Mouse (Mus musculus): ENCODE measurements around the gene Caln1. TPM values are rescaled to one million over a fixed set of nuclear protein-coding genes. Genes with fewer than 3 reads are reported as not detected.

The Caln1 gene
- total and polyA plus RNA-seq, 3 experiments: not detected

DNA sequence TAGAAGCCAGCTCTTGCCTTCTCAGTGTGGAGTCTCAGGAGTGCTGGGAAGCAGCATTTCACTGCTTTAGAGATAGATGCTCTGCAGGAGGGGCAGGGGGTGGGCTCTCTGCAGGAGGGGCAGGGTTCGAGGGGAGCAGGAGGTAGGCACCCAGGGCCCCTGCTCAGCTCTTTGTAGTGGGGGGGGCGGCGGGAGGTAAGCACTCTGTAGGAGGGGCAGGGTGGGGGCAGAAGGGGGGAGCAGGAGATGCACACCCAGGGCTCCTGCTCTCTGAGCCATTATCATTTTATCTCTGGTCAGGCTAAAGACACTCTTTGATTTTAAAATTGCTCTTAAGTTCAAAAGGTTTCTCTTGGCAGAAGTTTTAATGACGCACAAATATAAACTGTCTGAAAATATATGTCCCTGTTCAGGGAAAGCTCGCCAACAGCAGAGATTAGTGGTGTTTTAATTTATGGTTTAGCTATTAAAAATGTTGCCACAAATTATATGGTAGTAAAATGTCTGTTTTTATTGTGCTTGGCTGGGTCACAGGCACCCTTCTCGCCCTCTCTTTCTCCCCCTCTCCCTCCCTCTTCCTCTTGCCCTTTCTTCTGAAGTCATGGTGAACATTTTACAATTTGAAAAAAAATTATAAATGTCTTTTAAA is 41.5 kb upstream of the Caln1 start:
- Histone ChIP-seq H3K27me3 (ENCODE audit: control insufficient read depth in 1 of 2, insufficient read depth in 2 of 2, low read length in 2 of 2) (no peaks in the 10 kb centered on the region), H3K9ac (ENCODE audit: control insufficient read depth, low read depth, low read length, poor library complexity, severe bottlenecking) (no peak overlapping the region), H3K27ac (ENCODE audit: control insufficient read depth, low read depth, low read length) (no peak overlapping the region), H3K9me3 (replicated peaks; ENCODE audit: insufficient read depth, low read length) (no peaks in the 10 kb centered on the region), H3K79me2 (ENCODE audit: control insufficient read depth, insufficient read depth, low read length, poor library complexity) (no peaks in the 10 kb centered on the region), H3K4me1 (ENCODE audit: control insufficient read depth in 1 of 2, insufficient read depth in 2 of 2, low read length in 2 of 2) (no peaks in the 10 kb centered on the region), H3K4me3 (ENCODE audit: control insufficient read depth in 1 of 2, insufficient read depth in 1 of 2, low read depth in 2 of 2, low read length in 2 of 2) (no peak overlapping the region), H3K36me3 (ENCODE audit: control insufficient read depth in 1 of 2, insufficient read depth in 2 of 2, low read length in 2 of 2) (peaks cover 3 to 5% of the 10 kb centered on the region in 2 experiments; a peak in 3 of 4 replicates)
- TF ChIP-seq E2F4 (IDR thresholded peaks at IDR 0.05; ENCODE audit: borderline replicate concordance, low read depth, low read length) (no peak), CHD2 (IDR thresholded peaks at IDR 0.05; ENCODE audit: low read length) (no peak), UBTF (IDR thresholded peaks at IDR 0.05; ENCODE audit: borderline replicate concordance, insufficient read depth, low read depth, low read length) (no peak), MYB (IDR thresholded peaks at IDR 0.05; ENCODE audit: low read depth, low read length) (no peak), CHD1 (IDR thresholded peaks at IDR 0.05; ENCODE audit: low read depth, low read length) (no peak), KAT2A (conservative IDR thresholded peaks at IDR 0.05; ENCODE audit: low read depth, low read length) (no peak), MAZ (IDR thresholded peaks at IDR 0.05; ENCODE audit: low read depth, low read length) (no peak), EP300 (IDR thresholded peaks at IDR 0.05; ENCODE audit: low read depth in 1 of 2, low read length in 2 of 2) (no peak), SIN3A (IDR thresholded peaks at IDR 0.05; ENCODE audit: low read length) (no peak), ZMIZ1 (IDR thresholded peaks at IDR 0.05; ENCODE audit: low read depth, low read length) (no peak), POLR2AphosphoS5 (IDR thresholded peaks at IDR 0.05; ENCODE audit: borderline replicate concordance, low read depth, low read length) (no peak), TAL1 (IDR thresholded peaks at IDR 0.05; ENCODE audit: low read length) (no peak), JUND (IDR thresholded peaks at IDR 0.05; ENCODE audit: low read depth, low read length) (no peak), ZKSCAN1 (IDR thresholded peaks at IDR 0.05; ENCODE audit: low read depth, low read length) (no peak), RCOR1 (IDR thresholded peaks at IDR 0.05; ENCODE audit: low read depth, low read length) (no peak), POLR2AphosphoS2 (IDR thresholded peaks at IDR 0.05; ENCODE audit: low read length) (no peak), USF1 (IDR thresholded peaks at IDR 0.05; ENCODE audit: low read depth, low read length) (no peak), MEF2A (IDR thresholded peaks at IDR 0.05; ENCODE audit: extremely low read depth, insufficient replicate concordance, low read depth, low read length, poor library complexity, severe bottlenecking) (no peak)
- no peak for DNase-seq (ENCODE audit: low read depth, low spot score)

- DNase-seq (ENCODE audit: low read depth, low spot score): no peak
- Histone ChIP-seq H3K9me3 (replicated peaks; ENCODE audit: insufficient read depth, low read length) (no peaks in the 10 kb centered on the region), H3K4me1 (ENCODE audit: control insufficient read depth in 1 of 2, insufficient read depth in 2 of 2, low read length in 2 of 2) (no peaks in the 10 kb centered on the region), H3K36me3 (ENCODE audit: control insufficient read depth in 1 of 2, insufficient read depth in 2 of 2, low read length in 2 of 2) (peaks cover 3 to 5% of the 10 kb centered on the region in 2 experiments; a peak in 3 of 4 replicates), H3K27ac (ENCODE audit: control insufficient read depth, low read depth, low read length) (no peak overlapping the region), H3K4me3 (ENCODE audit: control insufficient read depth in 1 of 2, insufficient read depth in 1 of 2, low read depth in 2 of 2, low read length in 2 of 2) (no peak overlapping the region), H3K27me3 (ENCODE audit: control insufficient read depth in 1 of 2, insufficient read depth in 2 of 2, low read length in 2 of 2) (no peaks in the 10 kb centered on the region), H3K9ac (ENCODE audit: control insufficient read depth, low read depth, low read length, poor library complexity, severe bottlenecking) (no peak overlapping the region), H3K79me2 (ENCODE audit: control insufficient read depth, insufficient read depth, low read length, poor library complexity) (no peaks in the 10 kb centered on the region)
- TF ChIP-seq CHD1 (IDR thresholded peaks at IDR 0.05; ENCODE audit: low read depth, low read length) (no peak), CHD2 (IDR thresholded peaks at IDR 0.05; ENCODE audit: low read length) (no peak), BHLHE40 (IDR thresholded peaks at IDR 0.05; ENCODE audit: borderline replicate concordance, low read depth, low read length) (no peak), USF2 (IDR thresholded peaks at IDR 0.05; ENCODE audit: borderline replicate concordance in 1 of 2, insufficient read depth in 1 of 2, low read depth in 1 of 2, low read length in 2 of 2) (no peak), MEF2A (IDR thresholded peaks at IDR 0.05; ENCODE audit: extremely low read depth, insufficient replicate concordance, low read depth, low read length, poor library complexity, severe bottlenecking) (no peak), E2F4 (IDR thresholded peaks at IDR 0.05; ENCODE audit: borderline replicate concordance, low read depth, low read length) (no peak)
These were observed 40.9 kb upstream of the Caln1 start for GRCm38 (mm10) chr5:130328366-130328765.
